Mouse (Mus musculus): Measurements from ENCODE around the gene Ddx58.

The Ddx58 gene

DNA sequence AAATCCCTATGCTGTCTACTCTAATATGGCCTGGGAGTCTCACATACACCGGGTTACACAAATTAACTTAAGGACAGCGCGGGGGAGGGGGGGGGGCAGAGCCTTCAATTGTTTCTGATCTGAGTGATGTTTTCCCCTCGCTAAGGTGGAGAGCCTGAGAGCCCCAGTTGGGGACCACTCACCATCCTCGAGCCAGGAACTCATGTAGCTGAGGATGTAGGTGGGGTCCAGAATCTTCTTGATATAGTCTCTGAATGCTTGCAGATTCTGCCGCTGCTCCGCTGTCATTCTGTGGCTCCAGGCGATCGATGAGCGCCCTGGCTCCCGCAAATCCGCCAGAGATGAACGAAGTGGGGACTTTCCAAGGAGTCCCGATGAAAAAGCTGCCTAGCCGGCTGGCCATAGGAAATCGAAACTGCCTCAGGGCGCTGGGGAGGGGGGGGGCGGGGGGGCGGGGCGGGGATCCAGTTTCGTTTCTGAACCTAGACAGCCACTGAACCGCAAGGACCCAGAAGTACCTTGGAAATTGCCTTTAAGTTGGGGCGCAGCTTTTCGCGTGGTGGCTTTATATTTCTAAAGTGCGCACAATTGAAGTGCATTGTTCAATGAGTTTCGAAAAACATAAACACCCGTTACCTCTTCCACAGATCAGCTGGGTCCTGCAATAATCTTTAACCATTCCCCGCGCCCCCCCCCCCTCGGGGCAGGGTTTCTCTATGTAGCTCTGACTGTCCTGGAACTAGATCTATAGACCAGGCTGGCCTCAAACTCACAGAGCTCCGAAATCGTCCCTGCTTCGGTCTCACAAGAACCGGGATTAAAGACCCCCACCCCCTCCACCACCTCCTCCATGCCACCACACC, at the start of gene Ddx58:
Gene Ddx58 (minus strand): TSS at position 420 of the 863 bp plus-strand sequence.
- no peak for DNase-seq (ENCODE audit: low spot score)

DNA sequence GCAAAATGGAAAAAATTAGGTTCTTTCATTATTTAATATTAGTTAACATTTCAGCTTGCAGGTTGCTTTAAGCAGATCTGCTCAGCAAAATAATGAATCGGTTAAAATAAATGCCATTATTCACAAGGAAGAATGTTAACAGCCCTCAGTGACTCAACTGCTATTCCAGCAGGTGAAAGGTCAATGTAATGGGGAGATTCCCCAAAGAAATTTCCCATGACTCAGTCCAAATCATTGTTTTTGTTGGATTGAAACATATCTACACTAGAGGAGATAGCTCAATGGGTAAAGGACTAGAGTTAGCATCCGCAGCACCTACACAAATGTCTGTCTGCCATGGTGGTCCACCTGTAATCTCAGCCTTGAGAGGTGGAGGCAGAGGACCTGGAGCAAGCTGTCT, 49.4 kb upstream of the Ddx58 start:
- DNase-seq (ENCODE audit: low spot score) = no peak

DNA sequence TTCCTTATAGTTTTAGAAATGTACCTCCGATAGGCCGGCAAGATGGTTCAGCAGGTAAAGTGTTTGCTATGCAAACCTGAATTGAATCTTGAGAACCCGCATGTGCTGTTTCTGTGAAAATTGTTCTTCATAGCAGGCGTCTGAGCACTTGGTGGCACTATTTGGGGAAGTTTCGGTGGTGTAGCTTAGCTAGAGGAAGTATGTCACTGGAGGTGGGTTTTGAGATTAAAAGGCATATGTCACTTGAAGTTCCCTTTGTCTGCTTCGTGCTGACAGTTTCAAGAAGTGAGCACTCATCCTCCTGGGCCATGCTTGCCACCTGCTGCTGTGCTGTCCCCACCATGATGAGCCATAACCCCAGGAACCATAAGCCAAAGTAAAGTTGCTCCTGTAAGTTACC, 47.8 kb upstream of the Ddx58 start:
- no peak for DNase-seq (ENCODE audit: low spot score)

DNA sequence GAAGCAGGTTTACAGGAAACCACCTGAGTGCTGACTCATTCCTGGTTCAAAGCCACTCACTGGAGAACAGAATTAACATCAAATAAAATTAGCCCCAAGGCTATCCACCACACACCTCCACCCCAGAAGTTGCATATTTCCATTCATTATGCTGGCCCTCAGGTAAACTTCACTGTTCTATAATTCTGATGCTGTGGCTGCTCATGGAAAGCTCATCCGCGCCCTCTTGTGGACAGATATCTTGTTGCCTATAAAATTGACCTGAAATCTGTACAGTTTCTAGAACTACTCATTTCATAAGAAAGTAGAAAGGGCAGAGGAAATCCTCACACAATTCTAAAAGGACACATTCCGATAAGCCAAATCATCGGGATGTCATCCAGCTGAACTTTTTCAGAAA, 46.0 kb upstream of the Ddx58 start:
- no peak for DNase-seq (ENCODE audit: low spot score)

- DNase-seq (ENCODE audit: low spot score) = peak; percentile 95
These were observed 39.8 kb upstream of the Ddx58 start, which contains the start of gene Ndufb6 for GRCm38 (mm10) chr4:40279276-40279900. Ndufb6 (minus strand) TSS chr4:40279421.

- DNase-seq (ENCODE audit: low spot score) = no peak
These were observed 39.2 kb upstream of the Ddx58 start for GRCm38 (mm10) chr4:40278880-40279275.

DNA sequence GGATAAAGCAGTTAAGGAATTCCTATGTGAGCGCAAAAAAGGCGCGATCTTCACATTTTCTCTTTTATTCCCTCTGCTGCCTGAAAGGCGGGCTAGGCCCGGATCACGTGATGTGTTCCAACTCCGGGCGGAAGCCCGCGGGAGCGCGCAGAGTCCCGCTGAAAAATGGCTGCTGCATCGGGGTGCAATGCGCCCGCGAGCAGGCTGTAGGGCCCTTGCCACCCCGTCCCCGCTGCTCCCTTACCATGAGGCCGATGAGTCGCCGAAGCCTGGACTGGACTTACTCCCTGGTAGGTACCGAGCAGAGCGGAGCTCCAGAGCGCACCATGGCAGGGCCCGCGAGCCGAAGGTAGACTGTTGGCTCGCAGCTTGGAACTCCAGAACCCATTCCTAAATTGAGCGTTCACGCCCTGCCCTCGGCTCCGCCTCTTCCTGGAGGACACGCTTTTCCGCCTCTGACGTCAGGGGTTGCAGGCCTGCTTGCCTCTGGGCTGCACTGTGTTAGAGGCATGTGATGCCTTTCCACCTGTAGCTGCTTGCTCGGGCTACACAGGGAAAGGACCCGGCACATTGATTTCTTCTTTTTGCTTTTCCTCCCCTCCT, 29.9 kb upstream of the Ddx58 start, which contains the start of the genes Smim27 and Topors:
Gene Smim27 (plus strand): TSS at position 150 of the 603 bp plus-strand sequence.
Gene Topors (minus strand): TSS at position 421 of the 603 bp plus-strand sequence.
- DNase-seq (ENCODE audit: low spot score) = peak; percentile 94

DNA sequence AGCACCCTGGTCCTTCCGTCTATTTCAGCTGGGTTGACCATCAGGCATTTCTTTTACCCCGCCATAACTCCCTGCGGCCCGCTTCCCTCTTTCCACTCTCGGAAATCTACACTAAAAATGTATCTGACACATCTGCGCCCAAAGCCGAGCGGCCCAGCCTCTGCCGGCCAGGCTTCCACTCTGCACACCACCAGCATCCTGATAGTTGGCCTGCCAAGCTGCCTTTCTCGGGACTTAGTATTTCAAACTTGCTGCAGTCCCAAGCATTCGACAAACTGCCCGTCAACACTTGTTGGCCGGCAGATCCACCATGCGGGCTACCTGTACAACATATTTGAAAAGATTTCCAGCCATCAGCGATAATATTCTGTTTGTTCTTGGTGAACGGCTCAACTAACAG, 29.2 kb upstream of the Ddx58 start:
- DNase-seq (ENCODE audit: low spot score) = no peak

DNA sequence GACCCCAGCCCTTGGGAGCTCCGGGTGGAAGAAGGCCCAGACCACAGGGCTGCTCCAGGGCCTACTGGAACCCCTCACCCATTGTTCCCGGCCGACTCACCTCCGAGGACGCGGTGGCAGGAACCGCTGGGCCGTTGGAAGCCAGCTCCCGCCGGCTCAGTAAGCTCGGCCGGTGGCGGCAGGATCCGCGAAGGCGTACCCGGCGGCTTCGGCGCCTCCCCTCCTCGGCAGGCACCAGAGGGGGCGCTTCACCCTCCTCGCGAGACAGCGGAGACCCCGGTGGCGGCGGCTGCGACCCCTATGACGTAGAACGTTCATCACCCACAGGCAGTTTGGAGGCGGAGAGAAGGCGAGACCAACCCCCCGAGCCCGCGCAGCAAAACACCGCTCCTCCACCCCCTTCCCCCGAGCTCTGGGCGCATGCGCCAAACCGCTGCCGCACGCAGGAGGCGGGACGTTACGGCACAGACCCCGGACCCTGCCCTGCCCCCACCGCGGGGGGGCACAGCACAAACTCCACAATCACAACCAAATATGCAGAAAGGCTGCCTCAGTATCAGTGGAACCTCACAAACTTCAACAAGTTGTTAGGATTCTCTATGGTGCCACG, 28.7 kb upstream of the Ddx58 start:
- peak; percentile 93 for DNase-seq (ENCODE audit: low spot score)

GRCm38 (mm10) chr4:40267681-40268080, 28.1 kb upstream of the Ddx58 start:
- DNase-seq (ENCODE audit: low spot score) = no peak

DNA sequence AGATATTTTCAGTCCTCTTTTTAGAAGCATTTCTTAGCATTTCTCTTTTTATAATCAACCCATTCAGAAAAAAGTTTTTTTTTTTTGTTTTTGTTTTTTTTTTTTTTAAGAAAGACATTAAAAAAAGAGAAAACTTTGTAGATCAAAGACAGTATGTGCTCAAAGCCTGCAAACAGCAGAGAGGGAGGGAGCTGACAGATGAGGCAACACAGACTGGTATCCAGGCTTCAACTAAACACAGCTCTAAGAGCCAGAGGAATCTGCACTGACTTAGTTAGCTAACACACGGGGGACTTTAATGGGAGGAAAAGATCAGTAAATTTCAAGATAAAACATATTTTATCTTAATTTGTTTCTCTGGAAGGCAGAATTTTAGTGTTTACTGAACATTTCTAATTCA, 24.7 kb upstream of the Ddx58 start:
- no peak for DNase-seq (ENCODE audit: low spot score)

DNA sequence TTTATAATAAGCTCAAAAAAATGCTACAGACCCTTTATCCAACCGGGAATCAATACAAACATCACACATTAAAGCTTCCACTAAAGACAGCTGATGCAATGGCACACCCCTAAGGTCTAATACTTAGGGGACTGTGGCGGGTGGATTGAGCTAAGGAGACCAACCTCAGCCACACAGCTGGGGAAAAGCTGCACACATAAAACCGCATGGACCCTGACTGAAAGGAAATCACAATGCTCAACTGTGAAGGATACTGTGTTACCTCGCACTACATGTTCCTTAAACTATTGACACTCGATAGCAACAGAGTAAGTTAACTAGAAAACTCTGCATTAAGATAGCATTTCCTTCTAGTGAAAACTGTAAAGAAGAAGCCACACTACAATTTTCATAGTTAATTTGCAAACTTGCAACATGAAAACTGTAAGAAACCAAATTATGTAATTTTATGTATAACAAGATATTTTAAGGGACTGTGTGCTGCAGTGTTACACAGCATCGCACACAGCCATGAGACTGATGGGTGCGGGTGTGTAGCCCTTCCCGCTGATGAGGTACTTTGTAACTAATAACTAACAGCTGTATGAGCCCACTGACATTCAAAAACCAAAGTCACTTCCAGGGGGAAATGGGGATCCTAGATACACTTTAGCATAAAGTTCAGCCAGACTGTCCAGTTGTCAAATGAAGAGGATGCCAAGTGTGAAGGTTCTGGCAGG, 14.9 kb upstream of the Ddx58 start:
- DNase-seq (ENCODE audit: low spot score) = no peak

- no peak for DNase-seq (ENCODE audit: low spot score)
These were observed 14.1 kb upstream of the Ddx58 start for GRCm38 (mm10) chr4:40253766-40254165.

DNA sequence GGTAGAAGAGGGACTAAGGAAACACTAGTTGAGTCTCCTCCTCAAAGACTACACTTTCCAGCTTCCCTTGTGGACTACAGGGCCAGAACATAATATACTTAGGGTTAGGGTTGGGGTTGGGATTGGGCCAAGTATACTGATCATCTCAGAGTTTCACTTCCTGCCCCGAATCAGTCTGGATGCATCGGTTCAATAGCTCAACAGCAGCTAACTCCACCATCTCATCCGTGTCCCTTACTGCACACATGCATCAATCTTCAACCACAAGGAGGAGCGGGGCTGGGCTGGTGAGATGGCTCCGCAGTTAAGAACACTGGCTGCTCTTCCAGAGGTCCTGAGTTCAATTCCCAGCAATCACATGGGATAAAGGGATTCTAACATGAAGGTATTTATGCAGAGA, 11.4 kb upstream of the Ddx58 start:
- no peak for DNase-seq (ENCODE audit: low spot score)

DNA sequence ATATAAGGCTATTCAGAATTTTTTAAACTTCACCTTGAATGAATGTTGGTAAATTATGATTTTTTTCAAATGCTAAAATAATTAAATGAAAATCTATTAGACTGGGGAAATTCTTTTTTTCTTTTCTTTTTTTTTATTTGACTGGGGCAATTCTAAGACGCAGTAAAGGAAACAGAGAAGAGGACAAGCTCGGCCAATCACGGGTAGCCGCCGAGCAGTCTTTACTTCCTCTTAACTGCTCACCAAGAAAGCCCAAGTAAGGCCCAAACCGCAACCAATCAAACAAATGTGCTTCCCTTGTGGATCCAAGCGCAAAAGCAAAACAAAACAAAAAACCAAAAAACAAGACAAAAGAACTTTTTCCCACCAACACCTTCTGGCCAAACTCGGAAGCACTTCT, 4.4 kb upstream of the Ddx58 start:
- no peak for DNase-seq (ENCODE audit: low spot score)

GRCm38 (mm10) chr4:40243006-40243405, 3.4 kb upstream of the Ddx58 start:
- DNase-seq (ENCODE audit: low spot score) = no peak

DNA sequence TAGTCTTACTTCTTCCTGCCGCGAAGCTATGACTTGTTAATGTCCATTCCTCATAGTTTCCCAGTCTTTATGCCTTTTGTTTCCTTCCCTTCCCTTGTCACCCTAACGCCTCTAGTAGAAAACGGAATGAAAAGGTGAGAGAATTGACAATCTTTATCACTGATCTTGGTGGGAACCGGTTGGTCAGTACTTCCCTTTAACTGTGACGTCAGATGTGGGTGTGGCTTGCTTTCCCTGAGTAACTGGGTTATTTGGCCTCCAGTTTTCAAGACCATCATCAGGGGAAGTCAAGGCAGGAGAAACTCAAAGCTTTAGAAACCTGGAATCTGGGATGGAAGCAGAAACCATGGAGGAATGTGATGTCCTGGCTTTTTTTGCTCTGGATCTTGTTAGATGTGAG, 2.3 kb upstream of the Ddx58 start:
- no peak for DNase-seq (ENCODE audit: low spot score)

- DNase-seq (ENCODE audit: low spot score) = no peak
These were observed 680 bp upstream of the Ddx58 start for GRCm38 (mm10) chr4:40240272-40240744.

GRCm38 (mm10) chr4:40238483-40239408, 882 bp downstream of the Ddx58 start:
- peak; percentile 39 for DNase-seq (ENCODE audit: low spot score)

DNA sequence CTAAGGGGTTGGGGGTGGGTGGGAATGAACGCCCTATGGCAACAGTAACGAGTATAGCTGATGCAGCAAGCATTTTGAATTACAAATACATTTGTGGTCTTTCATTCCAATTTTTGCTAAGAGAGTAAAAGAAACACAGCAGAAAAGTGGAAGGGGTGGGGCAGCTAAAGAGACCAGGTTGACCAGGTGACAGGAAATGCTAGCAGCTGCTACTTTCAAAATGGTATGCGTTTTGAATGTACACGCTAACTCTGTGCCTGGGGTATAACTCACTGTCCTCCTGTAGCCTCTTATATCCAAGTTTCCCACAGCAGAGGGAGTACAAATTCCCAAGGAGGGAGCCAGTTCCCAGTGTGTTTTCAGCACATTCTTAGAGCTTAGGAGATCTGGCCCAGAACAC, 2.8 kb downstream of the Ddx58 start:
- no peak for DNase-seq (ENCODE audit: low spot score)

GRCm38 (mm10) chr4:40234256-40234655, 5.4 kb downstream of the Ddx58 start:
- DNase-seq (ENCODE audit: low spot score) = no peak

Measured in testis, postnatal 14 days (tissue).